Mouse (Mus musculus) liver, embryonic 11.5 days (tissue): Measurements from ENCODE around the gene Pfkl. TPM values are rescaled to one million over a fixed set of nuclear protein-coding genes. Genes with fewer than 3 reads are reported as not detected.
"Not testable (repeated sequence)": the region's sequence is repeated elsewhere in the genome, so short reads cannot be mapped to it uniquely, and the experiment has no call there.

Experiments
- ATAC-seq: fragments of 200-750 bp; cut with Nextera tagmentation; replicated peaks from 2 replicates; pipeline ENCODE4 v1.8.0; 2017; ENCODE audit warnings: moderate number of reproducible peaks, mild to moderate bottlenecking, moderate TSS enrichment, moderate library complexity; ENCODE audit not compliant: low FRiP score
- DNase-seq: peaks from one replicate; pipeline ENCODE4 v3.0.0-alpha.2; 2017; ENCODE audit warnings: low spot score
- H3K27ac ChIP-seq: fragments of 300-500 bp; sonication (generic); 2 replicates; pipeline ENCODE4 v1.5.1; 2014; ENCODE audit warnings: mild to moderate bottlenecking, low read depth, low read length, control low read depth
- H3K27me3 ChIP-seq: fragments of 300-500 bp; sonication (generic); replicated peaks from 2 replicates; pipeline ENCODE4 v1.6.1; 2014; ENCODE audit warnings: low read length, mixed read lengths; ENCODE audit not compliant: control insufficient read depth, insufficient read depth
- H3K36me3 ChIP-seq: fragments of 300-500 bp; sonication (generic); 2 replicates; pipeline ENCODE4 v1.6.1; 2014; ENCODE audit warnings: mild to moderate bottlenecking, low read length, moderate library complexity, mixed read lengths; ENCODE audit not compliant: control insufficient read depth, insufficient read depth
- H3K4me1 ChIP-seq: fragments of 300-500 bp; sonication (generic); replicated peaks from 2 replicates; pipeline ENCODE4 v1.6.1; 2014; ENCODE audit warnings: low read length, mixed read lengths; ENCODE audit not compliant: control insufficient read depth, insufficient read depth
- H3K4me2 ChIP-seq: fragments of 300-500 bp; sonication (generic); 2 replicates; pipeline ENCODE4 v1.6.1; 2014; ENCODE audit warnings: mild to moderate bottlenecking, control low read depth, moderate library complexity
- H3K4me3 ChIP-seq: fragments of 300-500 bp; sonication (generic); 2 replicates; pipeline ENCODE4 v1.5.1; 2014; ENCODE audit warnings: low read depth, low read length, control low read depth
- H3K9ac ChIP-seq: fragments of 300-500 bp; sonication (generic); 2 replicates; pipeline ENCODE4 v1.6.1; 2014; ENCODE audit warnings: low read depth, low read length, control low read depth
- H3K9me3 ChIP-seq: fragments of 300-500 bp; sonication (generic); 2 replicates; pipeline ENCODE4 v1.6.1; 2016; ENCODE audit warnings: low read length, inconsistent platforms, mixed read lengths; ENCODE audit not compliant: control insufficient read depth
- WGBS: fragments of 180-500 bp; shearing (Covaris S2); extraction: QIAGEN DNeasy Blood & Tissue Kit; methylation state at CpG from one replicate; pipeline ENCODE4 v1.1.7; 2014; 5-methylcytosine and 5-hydroxymethylcytosine counted together
- polyA plus RNA-seq: library from polyadenylated mRNA; unstranded; fragments of >200 nt; fragmentation: Nextera tagmentation; extraction: Ambion mirVana; gene quantifications from 2 replicates; pipeline ENCODE4 v1.2.1, GENCODE M21; 2014

Gene Pfkl
- polyA plus RNA-seq, 1 experiment from 2014 or later, result 245 TPM

DNA sequence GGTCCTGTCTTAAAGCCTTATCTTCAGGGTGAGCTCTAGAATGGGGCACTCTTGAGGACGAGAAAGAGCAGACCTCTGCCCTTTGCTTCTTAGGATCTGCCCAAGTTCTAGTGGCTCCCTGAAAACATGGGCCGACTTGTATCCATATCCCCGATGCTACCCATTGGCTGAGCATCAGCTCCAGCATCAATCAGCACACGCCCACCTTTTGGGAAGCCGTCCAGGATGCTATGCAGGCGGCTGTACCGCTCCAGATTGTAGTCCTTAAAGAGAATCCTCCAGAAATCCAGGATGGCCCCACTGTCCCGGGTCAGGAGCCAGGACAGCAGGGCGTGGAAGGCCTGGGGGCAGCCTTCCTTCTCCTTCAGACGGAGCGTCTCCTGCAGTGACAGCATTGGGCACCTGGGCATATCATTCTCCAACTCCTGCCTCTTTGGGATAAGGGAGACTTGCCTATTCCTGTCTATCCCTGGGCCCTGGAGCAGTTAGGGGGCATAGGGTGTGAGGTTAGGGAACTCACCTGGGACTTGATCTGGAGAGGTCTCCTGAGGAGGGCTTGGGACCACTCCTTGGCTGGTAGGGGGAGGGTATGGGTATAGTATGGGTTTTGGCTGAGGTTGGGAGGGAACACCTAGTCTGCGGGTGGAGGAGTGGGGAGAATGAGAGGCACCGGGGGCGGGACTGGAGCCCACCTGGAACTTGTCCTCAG lies 33.0 kb upstream of the Pfkl start:
- 49% methylated on average over 14 of the region's 14 CpGs for WGBS
- H3K9ac ChIP-seq, result no peak overlapping the region
- peaks cover 7% of the 10 kb centered on the region; the same call in 1 of the 2 replicates for H3K27me3 ChIP-seq
- no peaks in the 10 kb centered on the region for H3K36me3 ChIP-seq
- no peak overlapping the region for H3K4me3 ChIP-seq
- no peak overlapping the region for H3K27ac ChIP-seq
- H3K4me2 ChIP-seq, result peak overlapping the region; percentile 51
- no peak for ATAC-seq
- DNase-seq, result no peak
- H3K9me3 ChIP-seq, result no peaks in the 10 kb centered on the region
- H3K4me1 ChIP-seq, result no peaks in the 10 kb centered on the region

DNA sequence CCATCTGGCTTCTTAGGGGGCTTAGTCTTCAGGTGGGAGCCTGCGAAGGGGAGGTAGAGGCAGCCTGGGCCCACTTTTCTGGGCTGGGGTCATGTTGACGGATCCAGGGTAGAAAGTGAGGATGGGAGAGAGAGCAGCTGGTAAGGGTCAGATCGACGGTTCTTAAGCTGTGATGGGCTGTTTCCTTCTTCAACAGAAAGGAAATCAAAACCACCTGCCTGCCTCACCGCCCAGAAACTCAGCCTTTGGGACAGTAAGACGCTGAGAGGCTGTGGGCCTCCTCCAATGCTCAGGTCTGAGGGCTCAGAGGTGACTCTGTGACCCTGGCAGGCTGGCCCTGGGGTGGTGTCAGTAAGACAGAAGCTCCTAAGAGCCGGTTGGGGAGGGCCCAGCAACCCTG lies 32.2 kb upstream of the Pfkl start:
- no peak overlapping the region for H3K4me2 ChIP-seq
- no peaks in the 10 kb centered on the region for H3K4me1 ChIP-seq
- H3K27ac ChIP-seq, result no peak overlapping the region
- peaks cover 7% of the 10 kb centered on the region; the same call in 1 of the 2 replicates for H3K27me3 ChIP-seq
- no peak overlapping the region for H3K4me3 ChIP-seq
- no peak overlapping the region for H3K9ac ChIP-seq
- DNase-seq (no peak), ATAC-seq (no peak)
- H3K36me3 ChIP-seq, result no peaks in the 10 kb centered on the region
- H3K9me3 ChIP-seq, result no peaks in the 10 kb centered on the region
- 63% methylated on average over 7 of the region's 7 CpGs for WGBS

DNA sequence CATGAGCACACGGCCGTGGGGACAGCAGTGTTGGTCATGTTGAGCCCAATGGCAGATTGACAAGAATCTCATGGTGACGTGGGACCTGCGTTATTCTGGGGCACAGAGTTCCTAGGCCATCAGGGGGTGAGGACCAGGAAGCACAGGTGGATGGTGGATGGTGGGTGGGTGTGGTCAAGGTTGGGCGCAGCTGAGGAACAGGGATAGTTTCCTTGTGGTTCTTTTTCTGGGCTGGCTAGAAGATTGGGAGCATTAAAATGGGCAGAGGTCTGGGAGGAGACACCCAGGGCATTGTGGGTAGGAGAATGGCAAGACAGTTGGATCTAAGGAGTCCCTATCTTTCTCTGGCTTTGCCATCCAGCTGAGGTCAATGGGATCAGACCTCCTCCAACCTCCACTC lies 31.8 kb upstream of the Pfkl start, which contains the start of gene Dnmt3l:
Dnmt3l (plus strand) TSS at position 301 of the 400 bp plus-strand sequence.
- no peak for ATAC-seq
- H3K36me3 ChIP-seq, result no peaks in the 10 kb centered on the region
- no peaks in the 10 kb centered on the region for H3K9me3 ChIP-seq
- no peak within 1 kb of the TSS for H3K9ac ChIP-seq
- no peak within 1 kb of the TSS for H3K27ac ChIP-seq
- 83% methylated on average over 5 of the region's 5 CpGs for WGBS
- peaks cover 7% of the 10 kb centered on the region; the same call in 1 of the 2 replicates for H3K27me3 ChIP-seq
- H3K4me2 ChIP-seq, result no peak within 1 kb of the TSS
- no peak for DNase-seq
- no peaks in the 10 kb centered on the region for H3K4me1 ChIP-seq
- H3K4me3 ChIP-seq, result no peak within 1 kb of the TSS

DNA sequence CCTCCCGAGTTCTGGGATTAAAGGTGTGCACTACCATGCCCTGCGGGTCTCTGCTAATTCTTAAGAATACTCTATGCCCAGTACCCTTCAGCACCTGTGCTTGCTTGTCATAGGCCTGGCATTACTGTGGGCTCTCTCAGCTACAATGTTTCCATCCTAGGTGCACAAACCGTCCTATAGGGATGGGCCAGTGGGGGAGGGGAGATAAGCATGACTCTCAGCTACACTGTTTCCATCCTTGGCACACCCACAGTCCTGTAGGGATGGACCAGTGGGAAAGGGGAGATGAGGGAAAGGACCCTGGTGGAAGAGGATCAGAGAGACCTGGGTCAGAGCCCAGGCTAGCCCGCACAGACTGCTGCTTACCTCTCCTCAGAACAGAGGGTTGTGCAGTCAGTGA lies 27.3 kb upstream of the Pfkl start:
- 74% methylated on average over 4 of the region's 4 CpGs for WGBS
- Histone ChIP-seq H3K27ac (no peak overlapping the region), H3K9ac (no peak overlapping the region), H3K4me2 (no peak overlapping the region), H3K9me3 (no peaks in the 10 kb centered on the region), H3K4me1 (no peaks in the 10 kb centered on the region), H3K36me3 (no peaks in the 10 kb centered on the region), H3K4me3 (no peak overlapping the region), H3K27me3 (peaks cover 6% of the 10 kb centered on the region)
- no peak for ATAC-seq
- DNase-seq, result no peak

DNA sequence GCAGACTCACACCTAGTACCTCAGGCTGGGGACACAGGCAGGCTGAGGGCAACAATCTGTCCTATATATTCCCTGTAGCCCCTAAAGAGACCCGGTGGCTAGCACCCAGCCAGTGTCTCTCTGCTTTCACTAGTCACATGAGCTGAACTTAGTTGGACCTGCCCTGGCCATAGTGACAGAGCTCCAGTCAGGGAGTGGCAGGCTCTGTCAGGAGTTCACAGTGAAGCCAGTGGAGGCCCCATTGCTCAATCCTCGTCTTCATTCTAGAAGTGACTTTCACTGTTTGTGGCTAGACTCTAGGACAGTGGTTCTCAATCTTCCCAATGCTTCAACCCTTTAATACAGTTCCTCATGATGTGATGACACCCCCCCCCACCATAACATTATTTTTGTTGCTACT lies 22.1 kb upstream of the Pfkl start:
- H3K4me2 ChIP-seq, result no peak overlapping the region
- H3K4me3 ChIP-seq, result no peak overlapping the region
- H3K27ac ChIP-seq, result no peak overlapping the region
- no peak overlapping the region for H3K9ac ChIP-seq
- 67% methylated on average over 2 of the region's 2 CpGs for WGBS
- no peaks in the 10 kb centered on the region for H3K4me1 ChIP-seq
- H3K9me3 ChIP-seq, result no peaks in the 10 kb centered on the region
- DNase-seq (no peak), ATAC-seq (no peak)
- peaks cover 6% of the 10 kb centered on the region for H3K27me3 ChIP-seq
- no peaks in the 10 kb centered on the region for H3K36me3 ChIP-seq

DNA sequence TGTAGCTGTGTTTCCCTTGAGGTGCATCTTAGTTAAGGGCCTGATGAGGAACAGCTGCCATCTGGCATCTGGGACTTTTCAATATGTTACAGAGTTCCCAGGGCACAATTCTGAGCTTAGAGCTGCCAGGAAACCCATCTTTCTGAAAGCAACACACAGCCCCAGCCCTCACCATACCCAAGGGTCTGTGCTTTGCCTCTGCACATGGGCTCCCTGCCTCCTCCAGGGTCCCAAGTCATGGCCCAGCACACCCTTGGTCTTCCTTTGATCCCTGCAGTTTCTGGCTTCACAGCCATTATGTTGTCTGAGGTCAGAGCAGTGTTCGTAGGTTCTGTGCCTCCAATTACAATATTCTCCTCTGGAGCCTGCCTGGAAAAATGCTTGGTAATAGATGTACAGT lies 19.2 kb upstream of the Pfkl start:
- DNase-seq (no peak), ATAC-seq (no peak)
- no peaks in the 10 kb centered on the region for H3K27me3 ChIP-seq
- no peaks in the 10 kb centered on the region for H3K36me3 ChIP-seq
- H3K27ac ChIP-seq, result no peak overlapping the region
- H3K4me1 ChIP-seq, result no peaks in the 10 kb centered on the region
- H3K9ac ChIP-seq, result no peak overlapping the region
- H3K4me3 ChIP-seq, result no peak overlapping the region
- no peaks in the 10 kb centered on the region for H3K9me3 ChIP-seq
- 90% methylated on average over 1 of the region's 1 CpGs for WGBS
- H3K4me2 ChIP-seq, result no peak overlapping the region

DNA sequence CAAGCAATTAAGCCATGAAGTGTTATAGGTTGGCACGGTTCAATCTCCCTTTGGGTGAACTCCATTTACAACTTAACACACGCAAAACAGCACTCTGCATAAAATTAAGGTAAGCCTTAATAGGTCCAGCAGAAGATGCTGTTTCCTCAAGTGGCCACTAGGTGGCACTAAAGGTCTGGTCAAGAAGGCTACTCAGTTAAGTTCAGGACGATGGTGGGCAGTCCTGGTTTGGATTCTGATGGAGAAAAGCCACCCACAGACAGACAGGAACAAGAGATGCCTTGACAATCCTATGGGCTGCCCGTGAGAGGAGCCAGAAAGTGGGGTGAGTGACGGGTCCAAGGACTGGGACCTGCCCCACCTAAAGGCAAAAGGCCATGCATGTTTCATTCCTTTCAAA lies 18.2 kb upstream of the Pfkl start:
- Histone ChIP-seq H3K4me1 (no peaks in the 10 kb centered on the region), H3K36me3 (no peaks in the 10 kb centered on the region), H3K27ac (no peak overlapping the region), H3K4me3 (no peak overlapping the region), H3K9me3 (no peaks in the 10 kb centered on the region), H3K27me3 (no peaks in the 10 kb centered on the region), H3K9ac (no peak overlapping the region), H3K4me2 (no peak overlapping the region)
- no peak for DNase-seq
- 3% methylated on average over 5 of the region's 5 CpGs for WGBS
- ATAC-seq, result no peak

DNA sequence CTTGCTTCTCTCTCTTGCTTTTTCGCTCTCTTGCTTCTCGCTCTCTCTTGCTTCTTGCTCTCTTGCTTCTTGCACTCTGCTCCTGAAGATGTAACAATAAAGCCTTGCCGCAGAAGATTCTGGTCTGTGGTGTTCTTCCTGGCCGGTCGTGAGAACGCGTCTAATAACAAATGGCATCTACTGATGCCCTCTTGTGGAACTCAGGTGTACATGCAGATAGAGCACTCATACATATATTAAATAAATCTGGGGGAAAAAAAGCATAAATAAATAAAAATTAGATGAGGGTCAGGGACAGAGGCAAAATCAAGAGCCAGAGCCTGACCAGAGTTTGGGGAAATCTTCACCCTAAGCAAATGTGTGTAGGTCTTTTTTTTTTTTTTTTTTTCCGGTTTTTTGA lies 15.6 kb upstream of the Pfkl start:
- ATAC-seq, H3K27ac ChIP-seq, H3K27me3 ChIP-seq, H3K9me3 ChIP-seq, H3K4me2 ChIP-seq, DNase-seq, H3K9ac ChIP-seq, H3K36me3 ChIP-seq, H3K4me3 ChIP-seq, H3K4me1 ChIP-seq: not testable (repeated sequence)
- 73% methylated on average over 6 of the region's 8 CpGs for WGBS

DNA sequence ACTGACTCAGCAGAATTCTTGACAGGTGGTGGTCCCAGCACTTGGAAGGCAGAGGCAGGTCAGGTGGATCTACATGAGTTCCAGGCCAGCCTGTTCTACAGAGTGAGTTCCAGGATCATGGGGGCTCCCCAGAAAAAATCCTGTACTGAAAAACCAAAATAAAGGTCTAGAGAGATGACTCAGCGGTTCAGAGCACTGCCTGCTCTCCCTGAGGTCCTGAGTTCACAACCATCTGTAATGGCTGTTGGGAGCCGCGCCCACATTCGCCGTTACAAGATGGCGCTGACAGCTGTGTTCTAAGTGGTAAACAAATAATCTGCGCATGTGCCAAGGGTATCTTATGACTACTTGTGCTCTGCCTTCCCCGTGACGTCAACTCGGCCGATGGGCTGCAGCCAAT lies 10.1 kb upstream of the Pfkl start:
- not testable (repeated sequence) for H3K4me2 ChIP-seq, ATAC-seq, H3K9me3 ChIP-seq, H3K36me3 ChIP-seq, H3K27me3 ChIP-seq, H3K27ac ChIP-seq, H3K4me3 ChIP-seq, H3K4me1 ChIP-seq, DNase-seq, H3K9ac ChIP-seq
- 92% methylated on average over 7 of the region's 11 CpGs for WGBS
